Mouse (Mus musculus) thymus, adult 2 months (tissue): Measurements from ENCODE around the gene Pxn.

Source experiments
- CTCF ChIP-seq: fragments of 200-500 bp; IDR thresholded peaks from 2 replicates; pipeline ENCODE4 v1.5.1; 2012; ENCODE audit warnings: mild to moderate bottlenecking, control low read depth, low read length, moderate library complexity, borderline replicate concordance; ENCODE audit not compliant: control insufficient read depth, poor library complexity, insufficient read depth; ENCODE audit errors: extremely low read depth
- POLR2A ChIP-seq: fragments of 200-500 bp; IDR thresholded peaks from 2 replicates; pipeline ENCODE4 v1.6.1; 2012; ENCODE audit warnings: mild to moderate bottlenecking, low read length, control low read depth, moderate library complexity; ENCODE audit not compliant: control insufficient read depth, poor library complexity, insufficient read depth; ENCODE audit errors: extremely low read depth

- TF ChIP-seq POLR2A, result no peak
- no peak for TF ChIP-seq CTCF
These were observed 85.0 kb downstream of the Pxn start for GRCm38 (mm10) chr5:115591506-115591905.
